Mouse (Mus musculus): ENCODE data around the gene Tmem38b. TPM values are rescaled to one million over a fixed set of nuclear protein-coding genes. Genes with fewer than 3 reads are reported as not detected.

The Tmem38b gene
- 8.3 and 15.3 TPM in 2 replicates for polyA plus RNA-seq (2015; fragmentation: Nextera tagmentation; extraction: Ambion mirVana)

GRCm38 (mm10) chr4:53825821-53826605, at the start of gene Tmem38b:
Gene Tmem38b (plus strand): TSS chr4:53826045.

Other genes starting within 250 kb of the Tmem38b start
- 5.6 and 6.4 TPM in 2 replicates for gene Fsd1l, start 194.6 kb upstream of the Tmem38b start, polyA plus RNA-seq (2015; fragmentation: Nextera tagmentation; extraction: Ambion mirVana)
- 7.3 and 9.0 TPM in 2 replicates for gene Fktn, start 112.0 kb upstream of the Tmem38b start, polyA plus RNA-seq (2015; fragmentation: Nextera tagmentation; extraction: Ambion mirVana)
- gene Tal2, start 46.3 kb upstream of the Tmem38b start, polyA plus RNA-seq (2015; fragmentation: Nextera tagmentation; extraction: Ambion mirVana) = 0.06 and 0.17 TPM in 2 replicates